8 mouse cellular contexts compared by ENCODE assay signal in the genomic region with DNA sequence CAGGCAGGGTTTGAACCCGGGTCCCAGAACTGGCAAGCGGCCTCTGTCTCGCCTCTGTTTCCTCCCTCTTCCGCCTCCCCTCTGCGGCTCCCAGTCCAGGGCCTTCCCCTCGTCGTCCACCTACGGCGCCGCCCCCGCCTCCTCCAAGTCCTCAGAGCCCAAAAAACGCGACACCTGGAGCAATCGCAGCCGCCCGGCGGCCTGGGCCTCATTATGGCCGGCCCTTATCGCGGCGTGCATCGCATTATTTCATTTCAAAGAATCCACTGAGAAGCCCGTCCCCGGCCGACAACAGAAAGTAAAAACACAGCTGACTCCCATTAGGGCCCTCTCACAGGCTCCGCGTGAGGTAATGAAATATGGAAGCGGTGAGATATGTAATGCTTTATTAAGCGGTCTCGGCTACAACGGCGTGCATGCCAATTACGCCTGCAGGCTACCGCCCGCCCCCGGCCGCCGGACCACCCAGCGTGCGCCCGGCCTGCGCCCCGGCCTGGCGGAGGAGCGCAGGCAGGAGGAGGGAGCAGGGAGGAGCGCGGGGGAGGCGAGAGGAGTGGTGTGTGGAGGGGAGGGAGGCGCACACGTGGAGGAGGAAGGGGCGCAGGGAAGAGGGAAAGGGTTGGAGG. TPM values are rescaled to one million over a fixed set of nuclear protein-coding genes. Genes with fewer than 3 reads are reported as not detected.
DNase-seq lines count a peak whose midpoint lies in the region; ATAC-seq lines count a peak whose summit lies in the region.

A gene (plus strand): TSS at position 156 of the 626 bp plus-strand sequence.

- no peaks in the 10 kb centered on the region for H3K9me3 ChIP-seq in intestine, embryonic 14.5 days (ENCODE audit: control insufficient read depth, low read length)
- no peaks in the 10 kb centered on the region for H3K9me3 ChIP-seq in midbrain, embryonic 10.5 days (replicated peaks)
- H3K9me3 ChIP-seq in stomach, embryonic 14.5 days (ENCODE audit: control insufficient read depth, low read depth, low read length), result no peaks in the 10 kb centered on the region

- H3K27ac ChIP-seq in intestine, embryonic 14.5 days (ENCODE audit: low read depth), result peak within 1 kb of the TSS; percentile 54
- H3K27ac ChIP-seq in midbrain, embryonic 10.5 days (replicated peaks), result peak within 1 kb of the TSS; percentile 78
- H3K27ac ChIP-seq in stomach, embryonic 14.5 days (ENCODE audit: low read length), result no peak within 1 kb of the TSS

- H3K4me3 ChIP-seq in intestine, embryonic 14.5 days (ENCODE audit: low read depth, low read length), result peak within 1 kb of the TSS; percentile 28
- H3K4me3 ChIP-seq in midbrain, embryonic 10.5 days, result peak within 1 kb of the TSS; percentile 55
- peak within 1 kb of the TSS; percentile 38 for H3K4me3 ChIP-seq in stomach, embryonic 14.5 days (ENCODE audit: low read depth, low read length)

- peaks cover 7% of the 10 kb centered on the region for H3K4me1 ChIP-seq in intestine, embryonic 14.5 days (replicated peaks; ENCODE audit: control insufficient read depth, insufficient read depth, low read length)
- peaks cover 44% of the 10 kb centered on the region for H3K4me1 ChIP-seq in midbrain, embryonic 10.5 days
- H3K4me1 ChIP-seq in stomach, embryonic 14.5 days (ENCODE audit: control insufficient read depth, insufficient read depth, low read length), result peaks cover 10% of the 10 kb centered on the region; the same call in 1 of the 2 replicates

- peak; percentile 57 to 73 for DNase-seq in adrenal gland, postnatal 36 days
- DNase-seq in embryo, embryonic 11 days, result peak; percentile 94
- DNase-seq in gastrocnemius, postnatal 4 days (ENCODE audit: low spot score in 2 of 2), result peak; percentile 54 to 65
- peak; percentile 85 for DNase-seq in intestine, embryonic 14.5 days (ENCODE audit: low spot score)
- peak; percentile 41 to 49 for DNase-seq in left cerebral cortex, postnatal 36 days (ENCODE audit: low spot score in 2 of 2)
- DNase-seq in midbrain, embryonic 10.5 days (ENCODE audit: low spot score), result peak; percentile 76

- intact Hi-C loops in left cerebral cortex, postnatal 36 days (cut with DNase I), result no loop called here

- H3K9ac ChIP-seq in intestine, embryonic 14.5 days (ENCODE audit: low read length), result peak within 1 kb of the TSS; percentile 47
- peak within 1 kb of the TSS; percentile 34 for H3K9ac ChIP-seq in stomach, embryonic 14.5 days (replicated peaks; ENCODE audit: low read depth, low read length)

- ATAC-seq in intestine, embryonic 14.5 days (replicated peaks; ENCODE audit: low FRiP score, low TSS enrichment, low read depth), result peak; percentile 86
- ATAC-seq in stomach, embryonic 14.5 days (ENCODE audit: insufficient number of reproducible peaks, insufficient read depth, low FRiP score, low read depth), result peak; percentile 81
- ATAC-seq in erythroblast, adult 5-6 weeks (replicated peaks; ENCODE audit: low FRiP score, poor library complexity, severe bottlenecking), result no peak

- no peaks in the 10 kb centered on the region for H3K36me3 ChIP-seq in intestine, embryonic 14.5 days (ENCODE audit: control insufficient read depth, insufficient read depth, low read length)
- no peaks in the 10 kb centered on the region for H3K36me3 ChIP-seq in midbrain, embryonic 10.5 days
- no peaks in the 10 kb centered on the region for H3K36me3 ChIP-seq in stomach, embryonic 14.5 days (ENCODE audit: control insufficient read depth, insufficient read depth, low read length)

- H3K27me3 ChIP-seq in intestine, embryonic 14.5 days (replicated peaks; ENCODE audit: control insufficient read depth, insufficient read depth, low read length), result peaks cover 13% of the 10 kb centered on the region; the same call in 1 of the 2 replicates
- H3K27me3 ChIP-seq in midbrain, embryonic 10.5 days (ENCODE audit: low read depth, poor library complexity, severe bottlenecking), result peaks cover 80% of the 10 kb centered on the region
- H3K27me3 ChIP-seq in stomach, embryonic 14.5 days (ENCODE audit: control insufficient read depth, insufficient read depth, low read length), result peaks cover 3% of the 10 kb centered on the region; the same call in 1 of the 2 replicates

- WGBS in intestine, embryonic 14.5 days, result under 1% methylated on average over 51 of the region's 51 CpGs
- WGBS in midbrain, embryonic 10.5 days, result 1% methylated on average over 51 of the region's 51 CpGs
- WGBS in stomach, embryonic 14.5 days, result under 1% methylated on average over 51 of the region's 51 CpGs

- peak within 1 kb of the TSS; percentile 48 for H3K4me2 ChIP-seq in intestine, embryonic 14.5 days (ENCODE audit: low read length)
- H3K4me2 ChIP-seq in stomach, embryonic 14.5 days (replicated peaks; ENCODE audit: low read depth, low read length), result peak within 1 kb of the TSS; percentile 52

RNA-seq across cellular contexts. Expression of the gene that starts here (rescaled TPM):
- total RNA-seq in adrenal gland, postnatal 36 days (2021), result not detected
- not detected for total RNA-seq in gastrocnemius, postnatal 4 days (2021)
- not detected in 2 replicates for polyA plus RNA-seq in intestine, embryonic 14.5 days (2014; fragmentation: Nextera tagmentation; extraction: Ambion mirVana)
- not detected for total RNA-seq in left cerebral cortex, postnatal 36 days (2021)
- polyA plus RNA-seq in midbrain, embryonic 10.5 days (2016; fragmentation: Nextera tagmentation; extraction: Ambion mirVana), result not detected in 2 replicates
- not detected in 2 replicates for polyA plus RNA-seq in stomach, embryonic 14.5 days (2014; fragmentation: Nextera tagmentation; extraction: Ambion mirVana)
- not detected in 2 replicates for total RNA-seq in erythroblast, adult 5-6 weeks (2015; ENCODE audit: low replicate concordance)
- not detected in 2 replicates for total RNA-seq in erythroblast, adult 5-6 weeks (2017; ENCODE audit: low replicate concordance)

Comparison
In these comparisons a context has a peak if more than half of its experiments do, and no peak if none do; other contexts are left out.
1. Peak in DNase-seq in adrenal gland, postnatal 36 days; RNA of the gene not detected or under 1 TPM.
2. Peak in DNase-seq in gastrocnemius, postnatal 4 days; RNA of the gene not detected or under 1 TPM.
3. Peak in DNase-seq, ATAC-seq, H3K4me3 ChIP-seq, H3K27ac ChIP-seq, H3K9ac ChIP-seq and H3K4me2 ChIP-seq in intestine, embryonic 14.5 days; RNA of the gene not detected or under 1 TPM.
4. Peak in DNase-seq in left cerebral cortex, postnatal 36 days; RNA of the gene not detected or under 1 TPM.
5. Peak in DNase-seq, H3K4me3 ChIP-seq and H3K27ac ChIP-seq in midbrain, embryonic 10.5 days; RNA of the gene not detected or under 1 TPM.
6. Peak in ATAC-seq, H3K4me3 ChIP-seq, H3K9ac ChIP-seq and H3K4me2 ChIP-seq in stomach, embryonic 14.5 days; RNA of the gene not detected or under 1 TPM.